Mouse (Mus musculus) kidney, adult 2 months (tissue): ENCODE data around the gene Gpatch2l.

Experiments
- CTCF ChIP-seq: fragments of 200-500 bp; conservative IDR thresholded peaks from 2 replicates; pipeline ENCODE4 v1.5.1; 2011; ENCODE audit warnings: low read depth, mild to moderate bottlenecking, control low read depth, low read length, moderate library complexity, mixed read lengths; ENCODE audit not compliant: insufficient read depth, insufficient read length
- POLR2A ChIP-seq: fragments of 200-500 bp; IDR thresholded peaks from one replicate; pipeline ENCODE4 v1.6.1; 2011; ENCODE audit warnings: low read depth, low read length, control low read depth

DNA sequence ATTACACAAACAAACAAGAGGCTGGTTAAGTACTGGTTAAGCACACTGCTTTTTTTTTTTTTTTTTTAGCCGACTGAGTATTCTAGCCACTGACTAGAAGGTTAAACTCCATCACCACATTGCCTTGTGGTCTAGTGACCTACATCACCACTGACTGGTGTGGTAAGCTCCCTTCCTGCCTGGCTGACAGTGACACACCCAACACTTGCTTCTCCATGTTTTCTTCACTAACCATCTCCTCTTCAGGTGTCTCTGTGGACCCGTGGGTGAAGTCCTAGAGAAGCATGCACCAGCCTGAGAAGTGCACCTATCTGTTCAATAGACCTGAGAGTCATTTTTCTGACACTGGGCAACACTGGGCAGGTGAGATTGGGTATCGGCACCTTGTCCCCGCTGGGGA, 68.2 kb downstream of the Gpatch2l start:
- TF ChIP-seq CTCF: no peak
- no peak for TF ChIP-seq POLR2A
